Mouse (Mus musculus) olfactory bulb, adult 2 months (tissue): Measurements from ENCODE around the gene Asrgl1. TPM values are rescaled to one million over a fixed set of nuclear protein-coding genes. Genes with fewer than 3 reads are reported as not detected.
"Not testable (repeated sequence)": the region's sequence is repeated elsewhere in the genome, so short reads cannot be mapped to it uniquely, and the experiment has no call there.

Experiments used
- H3K27ac ChIP-seq: fragments of 200-500 bp; 2 replicates; pipeline ENCODE4 v1.5.1; 2012; ENCODE audit warnings: low read depth, low read length; ENCODE audit not compliant: insufficient read depth
- H3K4me1 ChIP-seq: fragments of 200-500 bp; 2 replicates; pipeline ENCODE4 v1.6.1; 2012; ENCODE audit warnings: low read length; ENCODE audit not compliant: control insufficient read depth, insufficient read depth
- H3K4me3 ChIP-seq: fragments of 200-500 bp; 2 replicates; pipeline ENCODE4 v1.5.1; 2012; ENCODE audit warnings: mild to moderate bottlenecking, low read depth, low read length, moderate library complexity; ENCODE audit not compliant: insufficient read depth
- CTCF ChIP-seq: fragments of 200-500 bp; IDR thresholded peaks from 2 replicates; pipeline ENCODE4 v1.5.1; 2012; ENCODE audit warnings: low read depth, mild to moderate bottlenecking, low read length, moderate library complexity; ENCODE audit not compliant: insufficient read depth
- POLR2A ChIP-seq: fragments of 200-500 bp; IDR thresholded peaks from 2 replicates; pipeline ENCODE4 v1.6.1; 2012; ENCODE audit warnings: mild to moderate bottlenecking, low read depth, low read length, moderate library complexity; ENCODE audit not compliant: insufficient read depth
- WGBS: fragments of 180-500 bp; shearing (Covaris S2); methylation state at CpG from one replicate; pipeline ENCODE4 v1.1.7; 2018; 5-methylcytosine and 5-hydroxymethylcytosine counted together
- polyA plus RNA-seq: library from polyadenylated mRNA; stranded (reverse); fragments of >200 nt; gene quantifications from 2 replicates; pipeline ENCODE4 v1.2.4, GENCODE M21; 2012; ENCODE audit warnings: low replicate concordance; ENCODE audit not compliant: missing spikeins, insufficient read depth, insufficient read length

The Asrgl1 gene
- polyA plus RNA-seq, 1 experiment: 72.4 TPM

DNA sequence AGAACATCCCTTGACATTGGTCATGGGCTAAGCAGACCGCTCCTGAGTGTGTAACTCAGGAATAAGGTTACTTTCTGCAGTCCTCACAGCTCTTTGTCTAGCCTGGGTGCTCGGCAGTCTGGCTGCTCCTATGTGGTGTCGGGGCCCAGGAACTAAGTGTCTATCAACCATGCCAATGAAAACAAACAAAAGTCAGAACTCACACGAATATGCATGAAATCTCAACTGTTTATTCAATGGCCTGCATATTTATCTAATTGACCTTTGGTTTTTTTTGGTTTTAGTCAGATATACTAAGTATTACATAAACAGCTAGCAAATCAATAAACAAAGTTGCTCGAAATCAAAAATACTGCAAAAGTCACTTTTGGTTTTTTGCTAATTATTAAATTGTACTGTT, 40.3 kb downstream of the Asrgl1 start:
- WGBS: 85% methylated on average over 5 of the region's 5 CpGs
- Histone ChIP-seq H3K4me1 (peaks cover 6% of the 10 kb centered on the region; the same call in 1 of the 2 replicates), H3K27ac (no peak overlapping the region), H3K4me3 (no peak overlapping the region)
- TF ChIP-seq POLR2A (no peak), CTCF (no peak)

GRCm38 (mm10) chr19:9090709-9091108, 44.7 kb downstream of the Asrgl1 start:
- TF ChIP-seq CTCF (no peak), POLR2A (no peak)
- WGBS: 67% methylated on average over 2 of the region's 2 CpGs

DNA sequence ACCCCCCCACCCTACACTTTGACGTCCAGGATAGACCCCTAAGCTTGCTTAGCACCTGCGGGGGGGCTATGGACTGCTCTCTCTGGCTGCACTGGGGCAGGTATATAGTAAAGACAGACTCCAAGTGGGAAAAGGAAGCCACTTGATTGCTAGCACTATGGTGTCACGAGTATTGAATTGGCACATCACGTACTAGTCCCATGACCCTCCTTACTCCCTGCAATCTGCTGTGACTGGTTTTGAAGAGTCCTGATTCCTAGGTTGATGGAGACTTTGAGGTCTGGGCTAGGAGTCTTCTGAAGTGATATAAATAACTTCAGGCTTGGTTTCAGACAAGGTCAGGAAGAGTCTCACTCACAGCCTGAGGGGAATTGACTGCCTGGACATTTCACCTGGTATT, 45.2 kb downstream of the Asrgl1 start:
- WGBS: 73% methylated on average over 4 of the region's 4 CpGs
- Histone ChIP-seq H3K4me1 (peaks cover 6% of the 10 kb centered on the region; the same call in 1 of the 2 replicates), H3K27ac (no peak overlapping the region), H3K4me3 (no peak overlapping the region)
- no peak for TF ChIP-seq POLR2A
- TF ChIP-seq CTCF: no peak

More at GRCm38 (mm10) chr19:9090709-9091108, 44.7 kb downstream of the Asrgl1 start:
- no peak overlapping the region for H3K27ac ChIP-seq
- no peak overlapping the region for H3K4me3 ChIP-seq
- peaks cover 6% of the 10 kb centered on the region; the same call in 1 of the 2 replicates for H3K4me1 ChIP-seq

DNA sequence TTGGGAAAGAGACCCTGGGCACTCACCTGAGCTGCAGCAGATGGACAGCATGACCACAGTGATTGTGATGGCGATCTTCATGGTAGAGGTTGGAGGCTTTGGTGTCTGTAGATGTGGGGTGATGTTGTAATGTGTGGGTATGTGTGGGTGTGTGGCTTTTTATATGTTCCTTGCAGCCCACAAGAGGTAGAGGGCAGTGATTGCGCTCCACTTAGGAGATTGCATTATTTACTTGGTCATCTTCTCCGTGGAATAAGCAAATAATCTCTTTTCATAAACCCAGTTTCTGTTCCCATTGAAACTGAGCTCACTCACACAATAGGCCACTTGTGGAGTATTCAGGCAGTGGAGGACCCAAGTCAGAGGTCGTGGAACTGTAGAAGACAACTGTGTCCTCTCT, 47.6 kb downstream of the Asrgl1 start, which contains the start of gene Scgb1a1:
TSS of gene Scgb1a1 (minus strand) at position 138 of the 400 bp plus-strand sequence.
- H3K4me1 ChIP-seq: no peaks in the 10 kb centered on the region
- WGBS: 87% methylated on average over 4 of the region's 4 CpGs

GRCm38 (mm10) chr19:9083892-9084291, 51.5 kb downstream of the Asrgl1 start:
- not testable (repeated sequence) for H3K4me3 ChIP-seq, H3K27ac ChIP-seq, H3K4me1 ChIP-seq
- 89% methylated on average over 2 of the region's 2 CpGs for WGBS

More for the DNA sequence above, 47.6 kb downstream of the Asrgl1 start, which contains the start of gene Scgb1a1:
- no peak for TF ChIP-seq POLR2A
- TF ChIP-seq CTCF: no peak
- H3K4me3 ChIP-seq: no peak within 1 kb of the TSS
- no peak within 1 kb of the TSS for H3K27ac ChIP-seq

GRCm38 (mm10) chr19:9083010-9083355, 52.5 kb downstream of the Asrgl1 start:
- peaks cover 5% of the 10 kb centered on the region for H3K4me1 ChIP-seq
- no peak overlapping the region for H3K4me3 ChIP-seq
- H3K27ac ChIP-seq: no peak overlapping the region
- TF ChIP-seq POLR2A (no peak), CTCF (no peak)
- WGBS: 84% methylated on average over 2 of the region's 2 CpGs

DNA sequence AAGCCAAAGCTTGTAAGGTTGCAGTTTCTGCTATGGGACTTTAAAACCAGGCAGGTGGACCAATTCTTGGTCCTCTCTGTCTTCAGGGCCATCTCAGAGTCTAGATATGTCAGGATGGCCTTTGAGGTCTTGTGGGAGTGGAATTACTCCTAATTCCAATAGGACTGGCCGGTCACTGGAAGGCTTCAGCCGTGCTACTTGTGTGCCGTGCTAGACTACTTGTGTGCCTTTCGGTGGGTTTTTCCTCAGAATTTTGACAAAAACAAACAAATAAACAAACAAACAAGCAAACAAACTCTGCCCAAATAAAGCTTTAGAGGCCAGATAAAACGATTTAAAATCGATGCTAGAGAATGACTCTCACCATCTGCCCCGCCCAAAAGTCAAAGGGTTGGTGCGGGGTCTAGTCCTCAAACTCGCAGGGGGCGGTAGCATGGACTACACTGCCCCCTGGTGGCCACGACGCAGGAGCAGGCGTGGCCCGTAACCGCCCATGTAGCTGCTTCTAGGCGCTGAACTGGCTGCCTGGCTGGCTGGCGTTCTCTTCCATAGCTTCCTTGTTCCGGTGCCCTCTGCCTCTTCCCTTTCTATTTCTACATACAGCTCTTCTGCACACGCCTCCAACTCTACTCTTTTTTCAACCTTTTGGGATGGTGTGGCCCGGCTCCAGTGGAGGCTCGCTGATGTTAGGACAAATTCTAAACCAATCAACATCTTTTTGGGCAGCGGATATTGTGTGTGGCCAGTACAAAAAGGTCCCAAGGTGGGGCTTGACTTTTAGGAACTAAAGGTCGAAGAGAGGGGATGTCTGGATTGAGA, 53.0 kb downstream of the Asrgl1 start:
- H3K27ac ChIP-seq: no peak overlapping the region
- peaks cover 5% of the 10 kb centered on the region for H3K4me1 ChIP-seq
- TF ChIP-seq POLR2A (no peak), CTCF (peak; percentile 99)
- 13% methylated on average over 23 of the region's 23 CpGs for WGBS
- H3K4me3 ChIP-seq: no peak overlapping the region

DNA sequence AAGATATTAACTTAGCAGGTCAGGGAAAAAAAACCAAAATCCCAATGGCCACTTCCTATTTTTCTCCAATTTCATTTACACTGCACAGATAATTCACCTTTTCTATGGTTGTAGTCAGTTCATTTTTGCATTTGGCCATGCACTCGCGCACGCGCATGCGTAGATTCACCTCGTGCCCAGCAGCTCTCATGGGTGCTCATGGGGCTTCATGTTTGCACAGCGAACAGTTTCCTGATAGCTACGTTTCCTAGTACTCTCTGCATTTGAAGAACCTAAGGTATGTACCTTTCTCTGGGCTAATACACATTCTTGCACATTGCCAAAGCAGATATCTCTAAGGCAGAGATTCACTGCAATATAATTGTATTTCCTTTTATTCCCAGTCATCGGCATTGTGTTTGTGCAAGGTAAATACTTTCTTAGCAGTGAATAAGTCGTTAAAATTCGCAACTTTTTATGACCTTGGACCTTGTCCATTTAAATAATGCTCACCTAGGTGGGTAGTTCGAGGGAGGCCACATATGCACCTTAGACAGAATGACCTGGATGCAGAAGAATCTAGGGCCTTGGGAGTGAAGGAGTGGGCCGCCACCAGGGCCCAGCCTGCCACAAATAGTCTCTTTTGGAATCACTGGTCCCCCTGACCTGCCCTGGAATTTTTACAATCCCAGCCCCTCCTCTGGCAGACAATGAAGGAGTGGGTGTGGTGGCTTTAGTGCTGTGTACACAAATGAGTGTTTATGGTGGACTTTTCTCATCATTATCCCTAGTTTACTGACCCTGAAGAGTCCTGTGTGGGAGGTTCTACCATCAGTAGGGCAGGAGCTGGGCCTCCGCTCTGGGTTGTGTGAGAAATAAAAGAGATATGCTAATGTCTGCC, 53.9 kb downstream of the Asrgl1 start:
- 94% methylated on average over 14 of the region's 14 CpGs for WGBS
- Histone ChIP-seq H3K27ac (no peak overlapping the region), H3K4me1 (peaks cover 5% of the 10 kb centered on the region), H3K4me3 (no peak overlapping the region)
- TF ChIP-seq POLR2A (no peak), CTCF (no peak)

DNA sequence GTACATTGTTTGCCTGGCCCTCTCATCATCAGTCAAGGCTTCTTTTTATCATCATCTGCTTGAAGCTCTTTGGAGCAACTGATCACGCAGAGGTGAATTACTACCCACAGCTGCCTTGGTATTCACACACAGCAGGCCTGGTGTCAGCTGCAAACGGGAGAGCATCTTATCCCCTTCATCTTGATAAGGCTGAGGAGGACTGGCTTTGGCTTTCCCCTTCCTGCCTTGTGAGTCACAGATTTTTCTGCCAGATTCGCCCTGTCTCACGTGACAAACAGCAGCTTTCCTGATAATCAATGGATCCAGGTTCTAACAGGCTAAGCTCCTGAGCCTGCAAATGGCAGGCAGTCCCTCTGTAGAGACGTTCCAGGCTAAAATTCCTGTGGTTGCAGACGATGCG, 55.5 kb downstream of the Asrgl1 start:
- H3K4me3 ChIP-seq: no peak overlapping the region
- TF ChIP-seq CTCF: no peak
- TF ChIP-seq POLR2A: no peak
- peak overlapping the region; percentile 90 for H3K27ac ChIP-seq
- 36% methylated on average over 7 of the region's 7 CpGs for WGBS
- peaks cover 5% of the 10 kb centered on the region for H3K4me1 ChIP-seq
